Mouse (Mus musculus) CD4-positive, CD25-positive, alpha-beta regulatory T cell, adult 9 weeks (primary cell): ENCODE data around the gene Ddit4. TPM values are rescaled to one million over a fixed set of nuclear protein-coding genes. Genes with fewer than 3 reads are reported as not detected.

Source experiments
- polyA plus RNA-seq: library from polyadenylated mRNA; unstranded; fragments of 100-300 nt; shearing (Covaris generic); gene quantifications from one replicate; pipeline ENCODE4 v1.2.1, GENCODE M21; 2017

Gene Ddit4
- polyA plus RNA-seq: 98.2 TPM

DNA sequence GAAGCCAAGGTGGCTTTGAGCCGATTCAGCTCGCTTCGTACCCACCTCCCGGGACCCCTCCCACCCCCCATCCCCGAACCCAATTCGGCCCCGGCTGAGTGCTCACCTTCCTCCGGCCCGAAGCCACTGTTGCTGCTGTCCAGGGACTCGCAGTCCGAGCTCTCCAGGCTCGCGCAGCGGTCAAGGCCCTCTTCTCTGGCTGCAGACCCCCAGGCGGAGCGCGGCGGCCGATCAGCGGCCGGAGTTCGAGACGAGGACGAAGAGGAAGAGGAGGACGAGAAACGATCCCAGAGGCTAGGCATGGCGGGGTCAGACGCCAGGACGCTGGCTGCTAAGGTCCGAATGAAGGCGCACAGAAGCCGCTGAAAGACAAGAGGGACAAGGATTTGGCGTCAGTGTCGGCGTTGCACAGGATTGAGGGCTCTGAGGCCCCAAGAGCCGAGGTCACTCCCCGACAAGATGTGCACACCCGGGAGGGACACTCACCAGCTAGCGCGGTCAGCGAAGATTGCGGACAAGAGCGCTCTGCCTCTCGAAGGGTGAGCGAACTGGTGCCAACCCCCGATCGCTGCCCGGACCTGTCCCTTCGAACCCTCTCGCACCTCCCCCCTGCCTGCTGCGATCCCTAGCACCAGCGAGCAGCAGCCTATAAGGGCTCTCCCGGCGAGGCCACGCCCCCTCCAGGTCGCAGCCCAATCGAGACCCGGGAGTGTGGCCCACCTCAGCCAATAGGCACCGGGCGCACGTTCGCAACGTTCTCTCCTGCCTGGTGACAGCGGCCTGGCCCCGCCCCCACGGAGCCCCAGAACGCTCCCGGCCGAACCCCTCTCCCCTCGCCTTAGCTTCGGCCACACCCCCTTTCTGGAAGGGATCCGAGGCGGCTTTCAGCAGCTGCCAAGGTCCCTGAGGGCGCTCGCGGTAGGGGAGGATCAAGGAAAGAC lies at the start of gene Ddit4:
Gene Ddit4 (minus strand): TSS at position 624 of the 941 bp plus-strand sequence.

Other genes with a start within 250 kb of the Ddit4 start
- 63.1 TPM for gene Micu1, start 249.4 kb downstream of the Ddit4 start, polyA plus RNA-seq
- 18.9 TPM for gene Dnajb12, start 72.3 kb downstream of the Ddit4 start, polyA plus RNA-seq
- 48.9 TPM for gene Ascc1, start 51.0 kb upstream of the Ddit4 start, polyA plus RNA-seq
- gene Anapc16, start 51.3 kb upstream of the Ddit4 start, polyA plus RNA-seq: 149 TPM
- gene Spock2, start 154.4 kb upstream of the Ddit4 start, polyA plus RNA-seq: 7.2 TPM